Mouse (Mus musculus): ENCODE measurements around the gene Aen. TPM values are rescaled to one million over a fixed set of nuclear protein-coding genes. Genes with fewer than 3 reads are reported as not detected.

Gene Aen
- polyA plus RNA-seq, 1 experiment from 2014 or later, result 42.0 TPM

GRCm38 (mm10) chr7:78881607-78882468 is 13.8 kb upstream of the Aen start:
- H3K27ac ChIP-seq, result no peak overlapping the region
- no peaks in the 10 kb centered on the region for H3K9me3 ChIP-seq
- no peak for ATAC-seq (ENCODE audit: low FRiP score, low read depth)
- peak overlapping the region; percentile 66 for H3K4me2 ChIP-seq (replicated peaks)
- H3K9ac ChIP-seq, result no peak overlapping the region
- H3K36me3 ChIP-seq, result no peaks in the 10 kb centered on the region
- peaks cover 19% of the 10 kb centered on the region for H3K4me1 ChIP-seq
- H3K27me3 ChIP-seq, result peaks cover 65% of the 10 kb centered on the region
- H3K4me3 ChIP-seq, result peak overlapping the region; percentile 37
- WGBS, result 21% methylated on average over 16 of the region's 16 CpGs

- Histone ChIP-seq H3K4me1 (peaks cover 21% of the 10 kb centered on the region), H3K36me3 (no peaks in the 10 kb centered on the region), H3K27ac (no peak overlapping the region), H3K27me3 (peaks cover 71% of the 10 kb centered on the region), H3K4me3 (peak overlapping the region; percentile 37), H3K9me3 (no peaks in the 10 kb centered on the region), H3K9ac (peak overlapping the region; percentile 48; the same call in 1 of the 2 replicates), H3K4me2 (replicated peaks) (peak overlapping the region; percentile 66)
- WGBS, result 1% methylated on average over 23 of the region's 23 CpGs
- 0 out of 2 replicates have a peak, but pooled peaks have one; percentile 13 for ATAC-seq (ENCODE audit: low FRiP score, low read depth)
These were observed 13.2 kb upstream of the Aen start for GRCm38 (mm10) chr7:78882469-78882837.

GRCm38 (mm10) chr7:78883016-78883725 is 12.5 kb upstream of the Aen start:
- Histone ChIP-seq H3K9ac (no peak overlapping the region), H3K27ac (no peak overlapping the region), H3K36me3 (no peaks in the 10 kb centered on the region), H3K27me3 (peaks cover 78% of the 10 kb centered on the region), H3K4me2 (replicated peaks) (peak overlapping the region; percentile 66), H3K4me3 (peak overlapping the region; percentile 37), H3K4me1 (peaks cover 22% of the 10 kb centered on the region), H3K9me3 (no peaks in the 10 kb centered on the region)
- 3% methylated on average over 34 of the region's 34 CpGs for WGBS
- no peak for ATAC-seq (ENCODE audit: low FRiP score, low read depth)

GRCm38 (mm10) chr7:78883726-78884060 is 12.0 kb upstream of the Aen start:
- no peaks in the 10 kb centered on the region for H3K36me3 ChIP-seq
- no peak overlapping the region for H3K9ac ChIP-seq
- 10% methylated on average over 8 of the region's 8 CpGs for WGBS
- no peaks in the 10 kb centered on the region for H3K9me3 ChIP-seq
- no peak overlapping the region for H3K27ac ChIP-seq
- no peak for ATAC-seq (ENCODE audit: low FRiP score, low read depth)
- H3K4me2 ChIP-seq (replicated peaks), result peak overlapping the region; percentile 66
- peaks cover 83% of the 10 kb centered on the region for H3K27me3 ChIP-seq
- H3K4me1 ChIP-seq, result peaks cover 22% of the 10 kb centered on the region
- H3K4me3 ChIP-seq, result no peak overlapping the region

GRCm38 (mm10) chr7:78884139-78884538 is 11.5 kb upstream of the Aen start:
- WGBS, result 13% methylated on average over 6 of the region's 6 CpGs
- H3K27me3 ChIP-seq, result peaks cover 84% of the 10 kb centered on the region

GRCm38 (mm10) chr7:78885404-78885803 is 10.2 kb upstream of the Aen start:
- Histone ChIP-seq H3K36me3 (no peaks in the 10 kb centered on the region), H3K9me3 (no peaks in the 10 kb centered on the region), H3K4me3 (no peak overlapping the region), H3K4me1 (peaks cover 22% of the 10 kb centered on the region), H3K9ac (no peak overlapping the region), H3K4me2 (replicated peaks) (no peak overlapping the region), H3K27ac (no peak overlapping the region), H3K27me3 (peaks cover 84% of the 10 kb centered on the region)
- WGBS, result 86% methylated on average over 5 of the region's 5 CpGs
- ATAC-seq (ENCODE audit: low FRiP score, low read depth), result no peak

More at GRCm38 (mm10) chr7:78884139-78884538, 11.5 kb upstream of the Aen start:
- no peaks in the 10 kb centered on the region for H3K36me3 ChIP-seq
- no peak overlapping the region for H3K4me2 ChIP-seq (replicated peaks)
- H3K9me3 ChIP-seq, result no peaks in the 10 kb centered on the region
- peaks cover 22% of the 10 kb centered on the region for H3K4me1 ChIP-seq
- no peak overlapping the region for H3K27ac ChIP-seq
- H3K4me3 ChIP-seq, result no peak overlapping the region
- no peak overlapping the region for H3K9ac ChIP-seq
- ATAC-seq (ENCODE audit: low FRiP score, low read depth), result no peak

GRCm38 (mm10) chr7:78886496-78886895 is 9.2 kb upstream of the Aen start:
- Histone ChIP-seq H3K4me2 (replicated peaks) (no peak overlapping the region), H3K9ac (no peak overlapping the region), H3K27ac (no peak overlapping the region), H3K36me3 (no peaks in the 10 kb centered on the region), H3K4me3 (no peak overlapping the region), H3K4me1 (peaks cover 22% of the 10 kb centered on the region), H3K27me3 (peaks cover 77% of the 10 kb centered on the region), H3K9me3 (no peaks in the 10 kb centered on the region)
- no peak for ATAC-seq (ENCODE audit: low FRiP score, low read depth)
- 74% methylated on average over 4 of the region's 4 CpGs for WGBS

GRCm38 (mm10) chr7:78887431-78887842 is 8.2 kb upstream of the Aen start:
- Histone ChIP-seq H3K27me3 (peaks cover 68% of the 10 kb centered on the region), H3K4me2 (replicated peaks) (no peak overlapping the region; the same call in 1 of the 2 replicates), H3K9ac (no peak overlapping the region), H3K4me1 (peaks cover 17% of the 10 kb centered on the region), H3K27ac (no peak overlapping the region), H3K4me3 (no peak overlapping the region), H3K9me3 (no peaks in the 10 kb centered on the region), H3K36me3 (no peaks in the 10 kb centered on the region)
- 11% methylated on average over 9 of the region's 9 CpGs for WGBS
- no peak for ATAC-seq (ENCODE audit: low FRiP score, low read depth)

- Histone ChIP-seq H3K27ac (no peak overlapping the region), H3K4me1 (peaks cover 7% of the 10 kb centered on the region; the same call in 1 of the 2 replicates), H3K4me3 (no peak overlapping the region), H3K27me3 (peaks cover 37% of the 10 kb centered on the region), H3K9me3 (no peaks in the 10 kb centered on the region), H3K4me2 (replicated peaks) (no peak overlapping the region), H3K9ac (no peak overlapping the region), H3K36me3 (no peaks in the 10 kb centered on the region)
- peak; percentile 37; the same call in 1 of the 2 replicates for ATAC-seq (ENCODE audit: low FRiP score, low read depth)
- WGBS, result 2% methylated on average over 16 of the region's 16 CpGs
These were observed 5.0 kb upstream of the Aen start for GRCm38 (mm10) chr7:78890641-78891040.

GRCm38 (mm10) chr7:78893917-78894316 is 1.7 kb upstream of the Aen start:
- peaks cover 20% of the 10 kb centered on the region for H3K4me1 ChIP-seq
- WGBS, result 91% methylated on average over 10 of the region's 10 CpGs
- H3K4me2 ChIP-seq (replicated peaks), result no peak overlapping the region
- no peaks in the 10 kb centered on the region for H3K9me3 ChIP-seq
- no peak overlapping the region for H3K9ac ChIP-seq
- no peak overlapping the region for H3K27ac ChIP-seq
- ATAC-seq (ENCODE audit: low FRiP score, low read depth), result no peak
- H3K4me3 ChIP-seq, result no peak overlapping the region
- H3K36me3 ChIP-seq, result peaks cover 3% of the 10 kb centered on the region
- H3K27me3 ChIP-seq, result peaks cover 13% of the 10 kb centered on the region

GRCm38 (mm10) chr7:78895021-78895652 is 517 bp upstream of the Aen start:
- Histone ChIP-seq H3K4me3 (peak overlapping the region; percentile 90), H3K4me2 (replicated peaks) (peak overlapping the region; percentile 92), H3K9ac (peak overlapping the region; percentile 62), H3K27ac (no peak overlapping the region; the same call in 1 of the 2 replicates), H3K4me1 (peaks cover 20% of the 10 kb centered on the region), H3K36me3 (peaks cover 3% of the 10 kb centered on the region), H3K27me3 (peaks cover 5% of the 10 kb centered on the region), H3K9me3 (no peaks in the 10 kb centered on the region)
- WGBS, result 53% methylated on average over 13 of the region's 13 CpGs
- no peak for ATAC-seq (ENCODE audit: low FRiP score, low read depth)

- H3K9ac ChIP-seq, result peak overlapping the region; percentile 25; the same call in 1 of the 2 replicates
- peaks cover 20% of the 10 kb centered on the region for H3K4me1 ChIP-seq
- ATAC-seq (ENCODE audit: low FRiP score, low read depth), result no peak
- H3K4me3 ChIP-seq, result no peak overlapping the region
- no peaks in the 10 kb centered on the region for H3K27me3 ChIP-seq
- peak overlapping the region; percentile 92 for H3K4me2 ChIP-seq (replicated peaks)
- 95% methylated on average over 3 of the region's 3 CpGs for WGBS
- no peak overlapping the region for H3K27ac ChIP-seq
- H3K36me3 ChIP-seq, result peaks cover 13% of the 10 kb centered on the region
- H3K9me3 ChIP-seq, result no peaks in the 10 kb centered on the region
These were observed 1.9 kb downstream of the Aen start for GRCm38 (mm10) chr7:78897567-78897966.
